Mouse (Mus musculus) cortical plate, adult 2 months (tissue): Measurements from ENCODE around the gene Pak4.

ENCODE experiments used
- CTCF ChIP-seq: fragments of 200-500 bp; IDR thresholded peaks from 2 replicates; pipeline ENCODE4 v1.5.1; 2011; ENCODE audit warnings: mild to moderate bottlenecking, control low read depth, low read length; ENCODE audit not compliant: insufficient read depth; ENCODE audit errors: extremely low read depth
- POLR2A ChIP-seq: fragments of 200-500 bp; IDR thresholded peaks from 2 replicates; pipeline ENCODE4 v1.6.1; 2011; ENCODE audit warnings: mild to moderate bottlenecking, low read length, control low read depth; ENCODE audit not compliant: insufficient read depth; ENCODE audit errors: extremely low read depth

DNA sequence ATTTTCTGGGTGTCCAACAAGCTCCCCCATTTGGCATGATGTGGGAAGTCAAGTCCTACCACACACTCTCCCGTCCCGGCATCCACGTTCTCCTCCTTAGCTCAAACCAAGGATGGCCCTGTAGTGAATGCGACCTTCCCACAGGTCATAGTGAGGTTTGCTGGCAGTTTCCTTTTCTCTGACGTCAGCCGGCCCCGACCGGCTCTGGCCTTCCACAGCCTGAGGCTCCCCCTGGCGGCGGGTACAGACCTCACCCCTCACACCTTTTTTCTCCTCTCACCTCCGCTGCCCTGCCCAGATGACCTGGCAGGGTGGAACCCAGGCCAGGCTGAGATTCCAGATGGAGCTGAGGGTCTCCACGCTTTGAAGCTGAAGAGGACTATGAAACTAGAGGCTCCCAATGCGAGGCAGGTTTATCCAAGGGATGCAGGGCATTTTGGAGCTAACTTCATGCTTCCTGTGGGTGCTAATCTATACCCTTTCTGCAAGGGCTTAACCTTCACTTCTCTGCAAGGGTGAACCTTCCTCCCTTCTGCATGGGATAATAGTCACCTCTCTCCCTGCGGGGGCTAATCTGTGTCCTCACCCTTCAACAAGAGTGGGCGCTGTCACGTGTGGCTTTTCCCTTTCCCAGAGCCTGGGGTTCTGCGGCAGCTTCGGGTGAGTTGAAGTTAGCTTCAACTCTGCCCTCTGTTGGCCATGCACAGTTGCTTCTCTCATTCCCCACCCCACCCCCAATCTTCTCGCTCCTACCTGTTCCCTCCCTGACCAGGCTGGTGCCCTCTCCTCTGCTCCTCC lies 69.9 kb downstream of the Pak4 start:
- TF ChIP-seq CTCF (peak; percentile 47; the same call in 1 of the 2 replicates), POLR2A (no peak)
